ENCODE assay signal across 21 mouse cellular contexts in the genomic region with DNA sequence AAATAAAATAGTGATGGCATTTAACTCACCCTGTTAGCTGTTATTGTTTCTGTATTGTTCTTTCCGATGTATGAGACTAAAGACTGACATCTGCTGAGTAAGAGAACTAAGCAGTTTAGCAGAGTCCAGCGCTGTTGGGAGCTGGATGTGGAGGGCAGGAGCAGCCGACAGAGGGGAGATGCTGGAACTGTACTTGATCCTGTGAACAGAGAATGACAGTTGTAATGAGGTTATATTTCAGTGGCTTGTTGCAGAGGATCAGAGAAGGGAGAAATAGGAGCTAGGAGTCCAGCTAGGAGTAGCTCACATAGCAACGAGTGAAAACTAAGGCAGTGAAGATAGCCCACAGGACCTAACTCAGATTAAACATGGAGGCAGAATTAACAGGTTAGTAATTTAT. TPM values are rescaled to one million over a fixed set of nuclear protein-coding genes. Genes with fewer than 3 reads are reported as not detected.
A peak's percentile ranks its signal among the peaks of the same experiment; 100 is the strongest.
DNase-seq lines count a peak whose midpoint lies in the region; ATAC-seq lines count a peak whose summit lies in the region.
"Had no signal": no experiment of that assay in that cellular context is flagged by ENCODE, and none has a peak within 500 bp of the region (broad histone marks: within the 10 kb centered on the region; RNA-seq: fewer than 3 reads in every experiment).

No protein-coding gene starts in this region.

- H3K9ac ChIP-seq in midbrain, embryonic 13.5 days (replicated peaks) = no peak overlapping the region
- no peak overlapping the region for H3K9ac ChIP-seq in midbrain, embryonic 15.5 days
- no peak overlapping the region for H3K9ac ChIP-seq in hindbrain, embryonic 15.5 days
- H3K9ac ChIP-seq: embryonic facial prominence, embryonic 13.5 days; heart, embryonic 12.5 days; limb, embryonic 15.5 days; liver, embryonic 14.5 days; lung, embryonic 14.5 days had no signal

- no peak overlapping the region for H3K27ac ChIP-seq in heart, embryonic 10.5 days
- peak overlapping the region; percentile 55; the same call in 1 of the 2 replicates for H3K27ac ChIP-seq in midbrain, embryonic 13.5 days
- no peak overlapping the region for H3K27ac ChIP-seq in midbrain, embryonic 15.5 days
- 0 out of 2 replicates have a peak overlapping the region, but pooled peaks have one; percentile 27 for H3K27ac ChIP-seq in hindbrain, embryonic 15.5 days (replicated peaks)
- H3K27ac ChIP-seq: embryonic facial prominence, embryonic 13.5 days; limb, embryonic 15.5 days; liver, embryonic 14.5 days had no signal

- DNase-seq in heart, embryonic 10.5 days (ENCODE audit: low spot score) = peak; percentile 7
- DNase-seq in heart, adult 9 months (ENCODE audit: low spot score in 2 of 2) = no peak
- no peak for DNase-seq in kidney, postnatal 4 days
- DNase-seq in frontal cortex, postnatal 25 days (ENCODE audit: low spot score in 2 of 2) = no peak
- DNase-seq: adrenal gland, adult 2 months; cerebellum, adult 18-20 months; cerebellum, postnatal 14 days; gastrocnemius, postnatal 10 days; heart, postnatal 10 days; kidney, adult 18-20 months; left cerebral cortex, postnatal 4 days; lung, embryonic 14.5 days; thymus, adult 2 months had no signal

- H3K9me3 ChIP-seq in heart, embryonic 10.5 days = no peaks in the 10 kb centered on the region
- 0 out of 2 replicates have a peak, but pooled peaks cover 2% of the 10 kb centered on the region for H3K9me3 ChIP-seq in midbrain, embryonic 13.5 days
- H3K9me3 ChIP-seq in midbrain, embryonic 15.5 days = no peaks in the 10 kb centered on the region
- no peaks in the 10 kb centered on the region for H3K9me3 ChIP-seq in hindbrain, embryonic 15.5 days

- WGBS in heart, embryonic 10.5 days = 79% methylated on average over 4 of the region's 4 CpGs
- 17% methylated on average over 4 of the region's 4 CpGs for WGBS in midbrain, embryonic 13.5 days
- WGBS in midbrain, embryonic 15.5 days = 16% methylated on average over 4 of the region's 4 CpGs
- 37% methylated on average over 4 of the region's 4 CpGs for WGBS in hindbrain, embryonic 15.5 days

- H3K27me3 ChIP-seq in heart, embryonic 10.5 days (ENCODE audit: insufficient read depth, poor library complexity, severe bottlenecking) = no peaks in the 10 kb centered on the region
- no peaks in the 10 kb centered on the region for H3K27me3 ChIP-seq in midbrain, embryonic 13.5 days
- H3K27me3 ChIP-seq in midbrain, embryonic 15.5 days (replicated peaks) = no peaks in the 10 kb centered on the region
- H3K27me3 ChIP-seq in hindbrain, embryonic 15.5 days = no peaks in the 10 kb centered on the region
- H3K27me3 ChIP-seq: embryonic facial prominence, embryonic 13.5 days; heart, embryonic 12.5 days; limb, embryonic 15.5 days had no signal

- no peaks in the 10 kb centered on the region; the same call in 1 of the 2 replicates for H3K36me3 ChIP-seq in heart, embryonic 10.5 days
- no peaks in the 10 kb centered on the region; the same call in 1 of the 2 replicates for H3K36me3 ChIP-seq in midbrain, embryonic 13.5 days
- H3K36me3 ChIP-seq in midbrain, embryonic 15.5 days (replicated peaks) = no peaks in the 10 kb centered on the region
- peaks cover 4% of the 10 kb centered on the region; the same call in 1 of the 2 replicates for H3K36me3 ChIP-seq in hindbrain, embryonic 15.5 days

- peaks cover 35% of the 10 kb centered on the region for H3K4me1 ChIP-seq in heart, embryonic 10.5 days
- peaks cover 24% of the 10 kb centered on the region for H3K4me1 ChIP-seq in midbrain, embryonic 13.5 days (replicated peaks)
- peaks cover 7% of the 10 kb centered on the region for H3K4me1 ChIP-seq in midbrain, embryonic 15.5 days
- peaks cover 18% of the 10 kb centered on the region for H3K4me1 ChIP-seq in hindbrain, embryonic 15.5 days (replicated peaks)

- no peak overlapping the region for H3K4me3 ChIP-seq in heart, embryonic 10.5 days
- H3K4me3 ChIP-seq in midbrain, embryonic 13.5 days (replicated peaks) = no peak overlapping the region
- H3K4me3 ChIP-seq in midbrain, embryonic 15.5 days = no peak overlapping the region
- no peak overlapping the region for H3K4me3 ChIP-seq in hindbrain, embryonic 15.5 days
- H3K4me3 ChIP-seq: embryonic facial prominence, embryonic 13.5 days; erythroblast, embryonic 14.5 days; heart, embryonic 12.5 days; limb, embryonic 15.5 days had no signal

- H3K4me2 ChIP-seq in midbrain, embryonic 13.5 days (replicated peaks) = 0 out of 2 replicates have a peak overlapping the region, but pooled peaks have one; percentile 19
- no peak overlapping the region for H3K4me2 ChIP-seq in midbrain, embryonic 15.5 days
- H3K4me2 ChIP-seq in hindbrain, embryonic 15.5 days = no peak overlapping the region
- H3K4me2 ChIP-seq: embryonic facial prominence, embryonic 13.5 days; heart, embryonic 12.5 days; limb, embryonic 15.5 days; lung, embryonic 14.5 days had no signal

- ATAC-seq in midbrain, embryonic 13.5 days = peak; percentile 68
- no peak for ATAC-seq in midbrain, embryonic 15.5 days (replicated peaks)
- no peak for ATAC-seq in hindbrain, embryonic 15.5 days (ENCODE audit: low FRiP score, low read depth)

RNA-seq across cellular contexts. Expression of a gene that starts 36.3 kb away (rescaled TPM):
- 8.9 and 9.5 TPM in 2 replicates for polyA plus RNA-seq in heart, embryonic 10.5 days (2016; fragmentation: Nextera tagmentation; extraction: Ambion mirVana)
- polyA plus RNA-seq in midbrain, embryonic 13.5 days (2015; fragmentation: Nextera tagmentation; extraction: Ambion mirVana) = 8.4 and 9.1 TPM in 2 replicates
- 7.6 and 8.1 TPM in 2 replicates for polyA plus RNA-seq in midbrain, embryonic 15.5 days (2015; fragmentation: Nextera tagmentation; extraction: Ambion mirVana)
- 7.6 and 8.1 TPM in 2 replicates for polyA plus RNA-seq in hindbrain, embryonic 15.5 days (2015; fragmentation: Nextera tagmentation; extraction: Ambion mirVana)

Comparison
In these comparisons a context has a peak if more than half of its experiments do, and no peak if none do; other contexts are left out.
1. H3K27ac ChIP-seq: peak in midbrain, embryonic 13.5 days (single experiment) and hindbrain, embryonic 15.5 days (single experiment); none in heart, embryonic 10.5 days (single experiment) and midbrain, embryonic 15.5 days (single experiment).